Mouse (Mus musculus) E14TG2a.4 (cell line): Measurements from ENCODE around the gene 2310011J03Rik.

Experiments used
- H3K27me3 ChIP-seq: 2 replicates; pipeline ENCODE4 v1.6.1; 2014; ENCODE audit warnings: low read length, control low read depth; ENCODE audit not compliant: insufficient read depth
- H3K36me3 ChIP-seq: 2 replicates; pipeline ENCODE4 v1.6.1; 2014; ENCODE audit warnings: low read length, control low read depth; ENCODE audit not compliant: insufficient read depth
- H3K4me1 ChIP-seq: replicated peaks from 2 replicates; pipeline ENCODE4 v1.6.1; 2014; ENCODE audit warnings: low read depth, low read length, control low read depth
- H3K4me3 ChIP-seq: replicated peaks from 2 replicates; pipeline ENCODE4 v1.5.1; 2014; ENCODE audit warnings: mild to moderate bottlenecking, low read length
- H3K9me3 ChIP-seq: 2 replicates; pipeline ENCODE4 v1.6.1; 2014; ENCODE audit warnings: low read length, control low read depth
- CTCF ChIP-seq: conservative IDR thresholded peaks from 2 replicates; pipeline ENCODE4 v1.5.1; 2014; ENCODE audit warnings: low read length
- NANOG ChIP-seq: IDR thresholded peaks from 2 replicates; pipeline ENCODE4 v1.6.1; 2014; ENCODE audit warnings: borderline replicate concordance, low read length, mixed read lengths
- POU5F1 ChIP-seq: IDR thresholded peaks from 2 replicates; pipeline ENCODE4 v1.6.1; 2014; ENCODE audit warnings: low read length, borderline replicate concordance

Gene 2310011J03Rik

GRCm38 (mm10) chr10:80345122-80345521, 24.8 kb upstream of the 2310011J03Rik start:
- peaks cover 73% of the 10 kb centered on the region for H3K27me3 ChIP-seq
- no peaks in the 10 kb centered on the region for H3K36me3 ChIP-seq
- H3K4me3 ChIP-seq = peak overlapping the region; percentile 66
- H3K4me1 ChIP-seq = peaks cover 87% of the 10 kb centered on the region
- no peaks in the 10 kb centered on the region for H3K9me3 ChIP-seq
- TF ChIP-seq POU5F1 (no peak), CTCF (no peak), NANOG (no peak)

GRCm38 (mm10) chr10:80344131-80344661, 23.9 kb upstream of the 2310011J03Rik start:
- Histone ChIP-seq H3K4me3 (peak overlapping the region; percentile 76), H3K36me3 (no peaks in the 10 kb centered on the region), H3K9me3 (no peaks in the 10 kb centered on the region), H3K4me1 (peaks cover 88% of the 10 kb centered on the region), H3K27me3 (peaks cover 63% of the 10 kb centered on the region)
- TF ChIP-seq POU5F1 (no peak), CTCF (no peak), NANOG (no peak)

GRCm38 (mm10) chr10:80343425-80343895, 23.1 kb upstream of the 2310011J03Rik start:
- Histone ChIP-seq H3K9me3 (no peaks in the 10 kb centered on the region), H3K4me1 (peaks cover 83% of the 10 kb centered on the region), H3K27me3 (peaks cover 56% of the 10 kb centered on the region), H3K4me3 (peak overlapping the region; percentile 76), H3K36me3 (no peaks in the 10 kb centered on the region)
- TF ChIP-seq CTCF (no peak), POU5F1 (no peak), NANOG (no peak)

- H3K36me3 ChIP-seq = no peaks in the 10 kb centered on the region
- TF ChIP-seq NANOG (no peak), POU5F1 (no peak), CTCF (no peak)
- H3K9me3 ChIP-seq = no peaks in the 10 kb centered on the region
- H3K27me3 ChIP-seq = peaks cover 51% of the 10 kb centered on the region
- peak overlapping the region; percentile 76 for H3K4me3 ChIP-seq
- peaks cover 84% of the 10 kb centered on the region for H3K4me1 ChIP-seq
These were observed 22.6 kb upstream of the 2310011J03Rik start for GRCm38 (mm10) chr10:80342749-80343424.

GRCm38 (mm10) chr10:80342305-80342748, 22.0 kb upstream of the 2310011J03Rik start:
- peaks cover 46% of the 10 kb centered on the region for H3K27me3 ChIP-seq
- H3K9me3 ChIP-seq = no peaks in the 10 kb centered on the region
- TF ChIP-seq NANOG = no peak
- TF ChIP-seq POU5F1 = no peak
- no peak for TF ChIP-seq CTCF
- H3K4me3 ChIP-seq = peak overlapping the region; percentile 76
- H3K36me3 ChIP-seq = no peaks in the 10 kb centered on the region
- H3K4me1 ChIP-seq = peaks cover 84% of the 10 kb centered on the region

GRCm38 (mm10) chr10:80341491-80342304, 21.4 kb upstream of the 2310011J03Rik start:
- peaks cover 86% of the 10 kb centered on the region for H3K4me1 ChIP-seq
- TF ChIP-seq POU5F1 (no peak), CTCF (no peak), NANOG (no peak)
- peaks cover 41% of the 10 kb centered on the region for H3K27me3 ChIP-seq
- peak overlapping the region; percentile 76 for H3K4me3 ChIP-seq
- no peaks in the 10 kb centered on the region for H3K9me3 ChIP-seq
- peaks cover under 1% of the 10 kb centered on the region; the same call in 1 of the 2 replicates for H3K36me3 ChIP-seq

GRCm38 (mm10) chr10:80341026-80341425, 20.7 kb upstream of the 2310011J03Rik start:
- H3K4me1 ChIP-seq = peaks cover 89% of the 10 kb centered on the region
- H3K36me3 ChIP-seq = peaks cover 8% of the 10 kb centered on the region
- peaks cover 39% of the 10 kb centered on the region for H3K27me3 ChIP-seq
- H3K4me3 ChIP-seq = peak overlapping the region; percentile 76
- no peaks in the 10 kb centered on the region for H3K9me3 ChIP-seq
- TF ChIP-seq POU5F1 (no peak), CTCF (no peak), NANOG (no peak)
